Mouse (Mus musculus): ENCODE results near the gene Ccr6.

DNA sequence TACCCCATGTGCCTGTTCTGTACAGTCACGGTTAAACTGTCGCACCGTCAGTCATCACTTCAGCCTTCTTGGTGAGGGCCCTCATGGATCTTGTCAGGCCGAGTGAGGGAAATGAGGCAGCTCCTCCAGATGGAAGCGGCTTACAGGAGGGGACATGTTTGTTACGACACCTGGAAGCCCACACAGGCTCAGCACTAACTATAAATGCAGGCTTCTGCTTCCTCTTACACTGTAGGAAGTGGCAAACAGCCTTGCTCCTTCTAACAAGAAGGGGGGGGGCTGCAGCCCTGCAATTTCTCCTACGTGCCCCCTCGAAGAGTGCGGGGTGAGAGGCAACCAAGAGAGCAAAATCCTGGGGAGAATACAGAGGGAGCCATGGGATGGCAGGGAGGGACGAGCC, 25.2 kb upstream of the Ccr6 start:
- TF ChIP-seq CTCF (IDR thresholded peaks at IDR 0.05; ENCODE audit: low read depth) (no peak), EP300 (IDR thresholded peaks at IDR 0.05; ENCODE audit: low read depth) (no peak)
